Mouse (Mus musculus): ENCODE results near the gene Gm21887.
"Not testable (repeated sequence)": the region's sequence is repeated elsewhere in the genome, so short reads cannot be mapped to it uniquely, and the experiment has no call there.

DNA sequence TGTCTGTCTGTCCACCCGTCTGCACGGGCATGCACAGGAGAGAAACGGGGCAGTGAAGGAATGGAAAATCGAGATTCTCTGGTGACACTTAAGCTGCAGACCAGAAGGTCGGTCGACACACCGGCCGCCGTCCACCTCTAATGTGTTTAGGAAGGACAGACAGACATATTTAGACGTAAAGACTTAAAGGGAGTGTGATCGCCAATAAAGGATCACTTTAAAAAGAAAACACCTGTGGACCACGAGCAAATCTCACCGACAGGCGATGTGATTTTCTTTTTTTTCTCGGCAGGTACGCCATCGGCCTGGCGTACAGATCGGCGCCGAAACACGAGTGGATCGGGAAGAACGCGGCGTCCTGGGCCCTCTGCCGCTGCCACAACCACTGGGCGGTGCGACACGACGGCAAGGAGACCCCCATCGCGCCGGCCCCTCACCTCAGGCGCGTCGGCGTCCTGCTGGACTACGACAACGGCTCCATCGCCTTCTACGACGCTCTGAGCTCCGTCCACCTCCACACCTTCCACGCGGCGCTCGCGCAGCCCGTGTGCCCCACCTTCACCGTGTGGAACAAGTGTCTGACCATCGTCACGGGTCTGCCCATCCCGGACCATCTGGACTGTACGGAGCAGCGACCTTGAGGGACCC, 20.8 kb upstream of the Gm21887 start:
- not testable (repeated sequence) for TF ChIP-seq CTCF, EP300 (IDR thresholded peaks at IDR 0.05)

All from lung, postnatal 0 days (tissue).